Comparison of ENCODE assay signal across 41 mouse cellular contexts in the genomic region with DNA sequence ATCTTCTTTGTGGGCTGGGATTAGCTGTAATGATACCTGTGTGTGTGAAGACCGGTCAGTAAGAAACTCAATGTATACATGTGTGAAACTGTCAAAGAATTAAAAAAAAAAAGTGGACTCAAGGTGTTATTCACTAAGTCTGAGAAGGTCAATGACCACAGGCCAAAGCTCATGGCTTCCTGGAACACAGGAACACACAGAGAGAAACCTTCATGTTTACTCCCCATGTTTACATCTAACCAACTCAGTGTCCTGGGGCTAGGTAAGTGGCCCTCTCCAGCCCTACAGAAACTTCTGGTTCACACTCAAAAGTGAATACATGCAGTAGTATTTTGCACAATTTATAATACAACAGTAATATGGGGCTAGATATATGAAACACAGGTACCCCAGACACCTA. TPM values are rescaled to one million over a fixed set of nuclear protein-coding genes. Genes with fewer than 3 reads are reported as not detected.
"Had no signal": no experiment of that assay in that cellular context is flagged by ENCODE, and none has a peak within 500 bp of the region (broad histone marks: within the 10 kb centered on the region; RNA-seq: fewer than 3 reads in every experiment).

No protein-coding gene starts in this region.

- H3K27ac ChIP-seq: left cerebral cortex, adult 2 months; limb, embryonic 10.5 days; limb, embryonic 12.5 days; limb, embryonic 13.5 days; limb, embryonic 15.5 days; liver, embryonic 13.5 days; liver, embryonic 14.5 days; liver, embryonic 15.5 days; lung, embryonic 15.5 days; macrophage; midbrain, embryonic 10.5 days; midbrain, embryonic 12.5 days; midbrain, embryonic 13.5 days; midbrain, embryonic 15.5 days; neural tube, embryonic 12.5 days; neural tube, embryonic 13.5 days had no signal

- H3K9ac ChIP-seq: limb, embryonic 12.5 days; limb, embryonic 13.5 days; limb, embryonic 15.5 days; liver, embryonic 13.5 days; liver, embryonic 14.5 days; liver, embryonic 15.5 days; lung, embryonic 14.5 days; lung, embryonic 15.5 days; midbrain, embryonic 12.5 days; midbrain, embryonic 13.5 days; midbrain, embryonic 15.5 days; neural tube, embryonic 12.5 days; neural tube, embryonic 13.5 days had no signal

- H3K27me3 ChIP-seq: limb, embryonic 12.5 days; limb, embryonic 13.5 days; limb, embryonic 15.5 days; liver, embryonic 13.5 days; liver, embryonic 15.5 days; lung, embryonic 15.5 days; midbrain, embryonic 12.5 days; midbrain, embryonic 13.5 days; midbrain, embryonic 15.5 days; neural tube, embryonic 12.5 days; neural tube, embryonic 13.5 days had no signal

- H3K36me3 ChIP-seq: limb, embryonic 10.5 days; limb, embryonic 12.5 days; limb, embryonic 13.5 days; limb, embryonic 15.5 days; liver, embryonic 13.5 days; liver, embryonic 15.5 days; lung, embryonic 15.5 days; midbrain, embryonic 12.5 days; midbrain, embryonic 13.5 days; midbrain, embryonic 15.5 days; neural tube, embryonic 12.5 days; neural tube, embryonic 13.5 days had no signal

- ATAC-seq: lung, postnatal 0 days; midbrain, embryonic 13.5 days; midbrain, embryonic 15.5 days; midbrain, embryonic 16.5 days had no signal

- H3K4me2 ChIP-seq: limb, embryonic 12.5 days; limb, embryonic 13.5 days; limb, embryonic 15.5 days; liver, embryonic 11.5 days; liver, embryonic 13.5 days; liver, embryonic 15.5 days; lung, embryonic 14.5 days; lung, embryonic 15.5 days; midbrain, embryonic 11.5 days; midbrain, embryonic 12.5 days; midbrain, embryonic 13.5 days; midbrain, embryonic 15.5 days; neural tube, embryonic 12.5 days; neural tube, embryonic 13.5 days had no signal

- DNase-seq: left cerebral cortex, postnatal 4 days; liver, embryonic 13.5 days; lung, adult 18-20 months; lung, adult 2 months; lung, embryonic 14.5 days; lung, postnatal 10 days; lung, postnatal 14 days; lung, postnatal 36 days; lung, postnatal 4 days; midbrain, embryonic 14.5 days had no signal

- H3K9me3 ChIP-seq: limb, embryonic 10.5 days; limb, embryonic 12.5 days; limb, embryonic 13.5 days; limb, embryonic 15.5 days; liver, embryonic 13.5 days; liver, embryonic 15.5 days; lung, embryonic 15.5 days; megakaryocyte, embryonic 14.5 days; midbrain, embryonic 10.5 days; midbrain, embryonic 12.5 days; midbrain, embryonic 13.5 days; midbrain, embryonic 15.5 days; neural tube, embryonic 12.5 days; neural tube, embryonic 13.5 days had no signal

- H3K4me3 ChIP-seq: left cerebral cortex, adult 2 months; limb, embryonic 10.5 days; limb, embryonic 12.5 days; limb, embryonic 13.5 days; limb, embryonic 15.5 days; liver, embryonic 13.5 days; liver, embryonic 15.5 days; lung, embryonic 15.5 days; megakaryocyte, embryonic 14.5 days; midbrain, embryonic 10.5 days; midbrain, embryonic 12.5 days; midbrain, embryonic 13.5 days; midbrain, embryonic 15.5 days; myocyte; neural tube, embryonic 12.5 days; neural tube, embryonic 13.5 days had no signal

RNA-seq across cellular contexts. Expression of gene Nat8f2, which starts 40.7 kb away (rescaled TPM):
- total RNA-seq: megakaryocyte progenitor cell, adult 5-6 weeks; megakaryocyte, adult 5-6 weeks; megakaryocyte-erythroid progenitor cell, adult 5-6 weeks; midbrain, postnatal 0 days; monocyte, adult 5-6 weeks had no signal
- polyA plus RNA-seq: limb, embryonic 10.5 days; limb, embryonic 11.5 days; limb, embryonic 12.5 days; limb, embryonic 13.5 days; limb, embryonic 14.5 days; limb, embryonic 15.5 days; liver, embryonic 11.5 days; liver, embryonic 13.5 days; liver, embryonic 14.5 days; liver, embryonic 15.5 days; liver, embryonic 16.5 days; lung, embryonic 14.5 days; lung, embryonic 16.5 days; lung, postnatal 0 days; macrophage; midbrain, embryonic 10.5 days; midbrain, embryonic 11.5 days; midbrain, embryonic 12.5 days; midbrain, embryonic 13.5 days; midbrain, embryonic 14.5 days; midbrain, embryonic 15.5 days; myocyte; neural tube, embryonic 11.5 days; neural tube, embryonic 12.5 days; neural tube, embryonic 13.5 days had no signal
